Mouse (Mus musculus): ENCODE data around the gene 3110040N11Rik.

Gene 3110040N11Rik

GRCm38 (mm10) chr7:81738720-81739385 lies 50.4 kb downstream of the 3110040N11Rik start:
- DNase-seq = no peak

GRCm38 (mm10) chr7:81735300-81736048 lies 53.8 kb downstream of the 3110040N11Rik start:
- no peak for DNase-seq

- DNase-seq = no peak
Observed at GRCm38 (mm10) chr7:81732183-81733089, 56.8 kb downstream of the 3110040N11Rik start.

Data from cerebellum, adult 9-10 months (tissue).